Mouse (Mus musculus) monocyte, adult 2 months (primary cell): Measurements from ENCODE around the gene 4922502D21Rik.
A peak's percentile ranks its signal among the peaks of the same experiment; 100 is the strongest.
"Not testable (repeated sequence)": the region's sequence is repeated elsewhere in the genome, so short reads cannot be mapped to it uniquely, and the experiment has no call there.

ENCODE experiments used
- DNase-seq, 2 experiments: peaks; one replicate each; pipeline ENCODE4 v3.0.0; 2022; ENCODE audit warnings: low spot score in 2 of 2, low read depth in 1 of 2

4922502D21Rik gene

GRCm38 (mm10) chr6:129331610-129332009, at the start of gene 4922502D21Rik:
Gene 4922502D21Rik, minus strand, starts transcription at chr6:129331796.
- DNase-seq = no peak

- no peak for DNase-seq
These were observed 48.9 kb upstream of the 4922502D21Rik start for GRCm38 (mm10) chr6:129380454-129380853.

DNA sequence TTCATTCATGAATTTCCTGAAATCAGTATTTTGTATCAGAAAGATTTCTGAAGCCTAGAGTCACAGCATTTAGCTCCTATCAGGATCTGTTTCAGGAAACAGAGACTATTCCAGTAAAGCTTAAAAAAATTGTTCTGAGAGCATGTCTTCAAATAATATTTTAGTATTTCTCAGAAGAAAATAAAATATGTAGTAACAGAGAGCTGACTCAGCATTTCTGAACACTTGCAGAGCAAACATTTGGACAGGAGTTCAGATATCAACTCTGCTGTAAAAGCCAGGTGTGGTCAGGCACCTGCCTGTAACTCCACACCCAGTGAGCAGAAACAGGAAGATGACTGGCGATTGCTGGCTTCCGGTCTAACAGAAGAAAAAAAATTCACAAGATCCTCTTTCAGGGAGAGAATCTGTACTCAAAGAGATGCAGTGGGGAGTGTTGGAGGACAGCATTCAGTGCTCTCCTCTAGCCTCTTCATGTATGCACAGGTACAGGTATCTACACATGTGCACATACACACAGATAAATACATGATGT, 43.4 kb upstream of the 4922502D21Rik start:
- DNase-seq = no peak

DNA sequence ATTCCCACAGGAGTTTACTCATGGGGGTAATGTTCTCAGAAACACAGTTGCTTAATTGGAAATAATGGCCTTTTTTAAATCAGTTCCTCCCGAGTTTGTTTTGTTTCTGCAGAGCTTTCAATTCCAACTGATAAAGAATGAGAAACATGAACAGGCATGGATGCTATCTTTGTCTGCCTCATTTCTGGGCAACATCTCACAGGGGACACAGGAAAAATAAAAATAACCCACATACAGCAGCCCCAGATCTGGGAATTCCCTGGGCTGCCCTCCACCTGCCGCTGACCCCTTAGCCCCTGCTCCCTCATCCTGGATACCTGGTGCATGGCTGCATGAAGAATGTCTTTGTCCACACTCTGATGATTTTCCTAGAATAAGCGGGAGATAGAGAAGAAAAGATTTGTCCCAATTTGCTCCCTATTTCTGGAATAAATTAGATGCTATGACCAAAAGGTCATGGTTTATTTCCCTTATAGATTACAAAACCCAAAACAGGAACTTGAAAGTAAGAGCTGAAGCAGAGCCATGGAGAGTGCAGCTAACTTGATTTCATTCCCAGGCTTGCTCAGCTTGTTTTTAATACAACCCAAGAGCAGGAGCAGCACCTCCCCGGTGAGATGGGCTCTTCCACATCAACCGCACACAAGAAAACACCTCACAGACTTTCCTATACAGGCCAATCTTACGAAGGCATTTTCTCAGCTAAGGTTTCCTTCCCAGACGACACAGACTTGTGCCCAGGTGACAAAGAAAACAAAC, 38.0 kb upstream of the 4922502D21Rik start:
- DNase-seq = no peak

DNA sequence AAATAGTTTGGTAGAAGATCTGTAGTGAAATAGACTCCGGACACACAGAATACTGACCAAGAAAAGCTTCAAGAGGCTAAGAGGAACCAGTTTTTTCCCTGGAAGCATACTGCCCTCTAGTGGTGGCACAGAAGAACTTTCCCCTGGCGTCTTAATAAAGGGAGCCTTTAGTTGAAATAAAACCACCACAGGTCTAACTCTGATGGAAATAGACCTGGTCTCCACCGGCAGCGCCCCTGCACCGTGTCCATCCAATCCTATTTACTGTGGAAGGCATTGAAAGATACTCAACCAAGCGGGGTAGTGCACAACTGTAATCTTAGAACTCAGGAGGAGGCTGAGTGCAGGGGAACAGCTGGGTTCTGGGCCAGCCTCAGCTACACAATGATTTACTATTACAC, 34.4 kb upstream of the 4922502D21Rik start:
- DNase-seq = no peak

GRCm38 (mm10) chr6:129363942-129364341, 32.3 kb upstream of the 4922502D21Rik start:
- no peak for DNase-seq

- no peak for DNase-seq
These were observed 27.9 kb upstream of the 4922502D21Rik start for GRCm38 (mm10) chr6:129359515-129359914.

DNA sequence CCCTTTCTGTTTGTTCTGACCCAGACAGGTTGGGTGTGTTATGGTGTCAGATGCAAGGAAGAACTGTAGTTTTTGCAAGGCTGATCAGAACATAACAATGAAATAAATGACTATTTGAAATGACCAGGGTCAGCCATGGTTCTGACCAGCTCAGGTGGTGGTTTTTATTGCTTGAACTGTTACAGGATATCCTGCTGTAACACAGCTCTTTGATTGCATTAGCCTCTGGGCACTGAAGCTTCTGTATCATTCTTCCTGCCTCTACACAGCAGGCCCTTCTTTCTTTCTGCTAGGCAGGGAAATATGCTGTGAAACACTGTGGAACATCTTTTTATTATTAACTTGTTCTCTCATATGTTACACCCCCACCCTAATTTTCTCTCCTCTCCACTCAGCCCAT, 24.8 kb upstream of the 4922502D21Rik start:
- DNase-seq = no peak

DNA sequence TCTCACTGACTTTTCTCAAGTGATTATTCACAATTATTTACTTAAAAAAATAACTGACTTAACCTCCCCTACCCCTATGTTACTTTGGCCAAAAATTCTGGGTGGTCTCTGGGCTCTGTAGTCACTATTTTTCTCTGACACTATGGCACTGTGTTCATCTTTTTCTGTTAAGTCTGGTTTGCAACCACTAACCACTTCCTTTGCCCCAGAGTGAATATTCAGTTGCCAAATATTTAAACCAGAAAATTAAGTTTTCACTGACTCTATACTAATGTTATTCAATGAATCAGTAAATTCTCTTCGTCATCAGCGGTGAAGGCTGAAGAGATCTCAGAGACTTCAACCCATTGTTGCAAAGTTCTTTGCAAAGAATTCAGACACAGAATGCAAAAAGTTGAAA, 24.2 kb upstream of the 4922502D21Rik start:
- DNase-seq = no peak

DNA sequence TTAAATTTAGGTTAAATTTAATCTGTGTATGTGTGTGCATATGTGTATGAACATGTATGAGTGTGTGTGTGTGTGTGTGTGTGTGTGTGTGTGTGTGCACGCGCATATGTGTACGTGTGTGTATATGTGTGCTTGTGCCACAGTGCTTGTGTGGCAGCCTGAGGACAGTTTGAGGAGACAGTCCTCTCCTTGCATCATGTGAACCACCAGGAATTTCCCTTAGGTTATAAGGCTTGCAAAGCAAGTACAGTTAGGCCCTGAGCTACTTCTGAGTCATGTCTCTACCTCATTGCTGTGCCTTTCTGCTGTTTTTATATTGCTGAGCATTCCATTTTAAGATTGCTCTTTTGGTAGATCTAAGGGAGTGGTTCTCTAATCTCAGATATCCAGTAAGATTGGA, 19.5 kb upstream of the 4922502D21Rik start:
- no peak for DNase-seq

- peak; percentile 36 to 44 for DNase-seq
These were observed 18.1 kb upstream of the 4922502D21Rik start for GRCm38 (mm10) chr6:129349524-129350352.

DNA sequence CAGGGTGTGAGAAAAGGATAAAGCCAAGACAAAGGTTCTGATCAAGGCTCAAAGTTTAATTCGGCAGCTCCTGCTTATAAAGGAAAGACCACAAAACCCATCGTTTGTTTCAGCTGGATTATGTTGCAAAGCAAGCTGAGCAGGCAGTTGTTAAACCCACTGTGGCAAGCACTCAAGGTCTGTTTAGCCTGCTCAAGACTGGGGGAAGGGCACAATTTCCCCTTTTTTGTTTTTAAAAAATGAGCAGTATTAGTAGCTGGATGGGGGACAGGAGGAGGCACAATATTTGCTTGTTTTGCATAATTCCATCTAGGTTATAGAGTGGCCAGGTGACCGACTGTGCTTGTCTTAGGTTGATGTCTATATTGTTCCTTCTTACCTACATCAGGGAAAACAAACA, 12.8 kb upstream of the 4922502D21Rik start:
- no peak for DNase-seq

GRCm38 (mm10) chr6:129342391-129342790, 10.8 kb upstream of the 4922502D21Rik start, which contains the start of gene Clec12a:
Gene Clec12a, plus strand, starts transcription at chr6:129342691.
- not testable (repeated sequence) for DNase-seq

GRCm38 (mm10) chr6:129337751-129338150, 6.2 kb upstream of the 4922502D21Rik start:
- no peak for DNase-seq

GRCm38 (mm10) chr6:129333674-129334078, 2.1 kb upstream of the 4922502D21Rik start:
- DNase-seq = peak; percentile 68 to 70

- no peak for DNase-seq
These were observed 4.9 kb downstream of the 4922502D21Rik start for GRCm38 (mm10) chr6:129326568-129327150.

GRCm38 (mm10) chr6:129326016-129326415, 5.6 kb downstream of the 4922502D21Rik start:
- no peak for DNase-seq

- DNase-seq = no peak
These were observed 12.3 kb downstream of the 4922502D21Rik start for GRCm38 (mm10) chr6:129319331-129319730.

DNA sequence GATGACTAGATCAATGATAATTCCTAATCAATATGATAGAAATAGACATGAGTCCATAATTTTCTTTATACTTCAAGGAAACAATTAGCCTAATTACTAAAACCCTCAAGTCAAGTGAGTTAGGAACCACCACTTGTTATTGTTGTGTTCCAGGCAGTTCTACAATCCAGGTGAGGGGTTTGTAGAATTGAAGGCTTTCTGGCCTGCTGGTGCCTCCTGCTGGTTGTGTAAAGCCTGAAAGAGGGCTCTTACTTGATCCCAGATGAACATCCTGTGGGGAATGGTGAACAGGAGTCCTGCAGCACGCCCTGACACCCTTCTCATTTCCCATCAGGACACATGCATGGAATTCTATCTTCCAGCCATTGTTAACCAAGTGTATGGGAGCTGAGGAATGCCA, 13.2 kb downstream of the 4922502D21Rik start:
- DNase-seq = no peak

DNA sequence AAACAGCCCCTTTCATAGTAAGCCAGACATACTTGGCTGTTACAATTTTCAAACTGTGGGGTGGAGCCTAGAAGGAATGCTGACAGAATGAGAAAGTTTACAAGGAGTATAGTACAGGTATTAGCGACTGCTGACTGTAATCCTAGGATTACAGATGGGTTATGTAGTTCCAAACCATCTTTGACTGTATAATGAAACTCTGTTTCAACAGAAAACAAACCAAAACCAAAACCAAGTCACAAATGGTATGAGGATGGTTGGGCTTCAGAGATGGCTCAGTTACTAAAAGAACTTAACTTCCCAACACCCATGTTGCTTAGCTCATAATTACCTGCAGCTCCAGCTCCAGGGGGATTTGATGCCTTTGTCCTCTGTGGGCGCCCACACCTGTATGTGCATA, 15.1 kb downstream of the 4922502D21Rik start:
- DNase-seq = no peak

DNA sequence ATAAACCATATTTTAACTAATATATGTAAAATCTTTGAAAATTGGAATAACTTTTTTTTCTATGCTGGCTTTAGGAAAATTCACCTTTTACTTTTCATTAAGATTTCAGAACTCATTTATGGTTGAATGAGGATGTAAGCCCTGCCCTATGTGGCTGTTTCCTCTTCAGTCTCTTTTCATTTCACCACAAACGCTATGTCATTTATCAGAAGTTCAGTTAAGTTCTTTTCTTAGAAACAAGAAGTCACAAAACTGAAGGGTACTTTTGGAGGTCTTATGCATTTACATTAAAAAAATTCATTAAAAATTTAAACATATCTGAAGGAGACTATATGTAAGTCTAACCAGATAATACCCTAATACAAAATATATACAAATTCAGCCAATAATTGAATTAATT, 15.9 kb downstream of the 4922502D21Rik start:
- no peak for DNase-seq
